Mouse (Mus musculus) myocyte (in vitro differentiated cells): ENCODE data around the gene Cntfr.

Experiments
- CEBPB ChIP-seq: IDR thresholded peaks from 2 replicates; pipeline ENCODE4 v1.6.1; 2011; ENCODE audit warnings: mild to moderate bottlenecking, moderate library complexity; ENCODE audit not compliant: poor library complexity, insufficient read depth, severe bottlenecking
- MYOD1 ChIP-seq, 3 experiments: IDR thresholded peaks; one replicate each; pipeline ENCODE4 v1.6.1; 2011; ENCODE audit warnings: control low read depth in 2 of 3, low read depth in 2 of 3, mild to moderate bottlenecking in 2 of 3, moderate library complexity in 1 of 3; ENCODE audit not compliant: insufficient read length in 2 of 3, control insufficient read depth in 1 of 3
- MYOG ChIP-seq, 3 experiments: IDR thresholded peaks; one replicate each; pipeline ENCODE4 v1.6.1; 2011; ENCODE audit warnings: control low read depth in 2 of 3, low read depth in 2 of 3, mild to moderate bottlenecking in 2 of 3; ENCODE audit not compliant: insufficient read length in 2 of 3, control insufficient read depth in 1 of 3, insufficient read depth in 1 of 3
- POLR2A ChIP-seq: IDR thresholded peaks from one replicate; pipeline ENCODE4 v1.6.1; 2011; ENCODE audit warnings: low read depth, mild to moderate bottlenecking, control low read depth, moderate library complexity; ENCODE audit not compliant: insufficient read length
- POLR2AphosphoS2 ChIP-seq: IDR thresholded peaks from one replicate; pipeline ENCODE4 v1.6.1; 2011; ENCODE audit warnings: low read depth, control low read depth; ENCODE audit not compliant: insufficient read length
- SRF ChIP-seq: IDR thresholded peaks from one replicate; pipeline ENCODE4 v1.6.1; 2011; ENCODE audit warnings: low read depth; ENCODE audit not compliant: control insufficient read depth, insufficient read length
- TCF12 ChIP-seq: IDR thresholded peaks from one replicate; pipeline ENCODE4 v1.6.1; 2011; ENCODE audit warnings: mild to moderate bottlenecking, control low read depth; ENCODE audit not compliant: poor library complexity, insufficient read depth, severe bottlenecking
- USF1 ChIP-seq: IDR thresholded peaks from one replicate; pipeline ENCODE4 v1.6.1; 2011; ENCODE audit warnings: low read depth, mild to moderate bottlenecking, control low read depth, moderate library complexity

- TF ChIP-seq POLR2A (no peak), POLR2AphosphoS2 (no peak), USF1 (no peak), CEBPB (no peak), MYOD1 (IDR thresholded peaks at IDR 0.05; ENCODE audit: control insufficient read depth in 1 of 3, insufficient read length in 2 of 3, low read depth in 2 of 3) (peak in 1 of 3 experiments; percentile 16), MYOG (IDR thresholded peaks at IDR 0.05; ENCODE audit: control insufficient read depth in 1 of 3, insufficient read depth in 1 of 3, insufficient read length in 2 of 3, low read depth in 2 of 3) (no peak), TCF12 (no peak), SRF (no peak)
These were observed 10.2 kb upstream of the Cntfr start for GRCm38 (mm10) chr4:41707011-41707535.
